Mouse (Mus musculus) CH12.LX (cell line): ENCODE measurements around the gene Olfr1215. TPM values are rescaled to one million over a fixed set of nuclear protein-coding genes. Genes with fewer than 3 reads are reported as not detected.

Experiments used
- DNase-seq: peaks from one replicate; pipeline ENCODE4 v3.0.0-alpha.2; 2013; ENCODE audit errors: extremely low read depth
- H3K27ac ChIP-seq: 2 replicates; pipeline ENCODE4 v1.5.1; 2012; ENCODE audit warnings: low read depth, mild to moderate bottlenecking, control low read depth, moderate library complexity; ENCODE audit not compliant: insufficient read depth
- H3K27me3 ChIP-seq: replicated peaks from 2 replicates; pipeline ENCODE3; 2012; ENCODE audit warnings: inconsistent platforms
- H3K36me3 ChIP-seq, 2 experiments: replicated peaks in 1 of 2; 2 replicates each; pipeline versions ENCODE3 to v1.6.1; 2012; ENCODE audit warnings: inconsistent platforms in 1 of 2, low read length in 1 of 2, mild to moderate bottlenecking in 1 of 2, mixed read lengths in 1 of 2, moderate library complexity in 1 of 2; ENCODE audit not compliant: control insufficient read depth in 1 of 2, insufficient read depth in 1 of 2
- H3K4me1 ChIP-seq, 2 experiments: 2 replicates each; pipeline ENCODE4 v1.6.1; 2012; ENCODE audit warnings: inconsistent platforms in 1 of 2, moderate library complexity in 1 of 2; ENCODE audit not compliant: insufficient read depth in 2 of 2, control insufficient read depth in 1 of 2
- H3K4me2 ChIP-seq: 2 replicates; pipeline ENCODE4 v1.6.1; 2012; ENCODE audit warnings: low read depth, mild to moderate bottlenecking, control low read depth; ENCODE audit not compliant: poor library complexity, insufficient read depth, severe bottlenecking
- H3K4me3 ChIP-seq, 3 experiments: fragments of 150-350 bp in 1 of 3; sonication (generic) in 1 of 3; replicated peaks in 1 of 3; 2 replicates each; pipeline versions ENCODE3 to v1.5.1; 2011 to 2012; ENCODE audit warnings: low read depth in 2 of 3, low read length in 2 of 3, mild to moderate bottlenecking in 2 of 3, moderate library complexity in 2 of 3, control low read depth in 1 of 3, improper control_type of control experiment in 1 of 3, inconsistent platforms in 1 of 3, mixed read lengths in 1 of 3; ENCODE audit not compliant: poor library complexity in 1 of 3
- H3K79me2 ChIP-seq: replicated peaks from 2 replicates; pipeline ENCODE4 v1.6.1; 2012; ENCODE audit warnings: mild to moderate bottlenecking, moderate library complexity; ENCODE audit not compliant: control insufficient read depth, poor library complexity, insufficient read depth, severe bottlenecking; ENCODE audit errors: extremely low read depth
- H3K9ac ChIP-seq: 2 replicates; pipeline ENCODE4 v1.6.1; 2012; ENCODE audit warnings: low read depth, mild to moderate bottlenecking, control low read depth, moderate library complexity; ENCODE audit not compliant: insufficient read depth
- H3K9me3 ChIP-seq: replicated peaks from 2 replicates; pipeline ENCODE3; 2012; ENCODE audit warnings: low read length, inconsistent platforms, mixed read lengths
- CHD1 ChIP-seq: IDR thresholded peaks from 2 replicates; pipeline ENCODE4 v1.6.1; 2012; ENCODE audit warnings: low read depth, low read length, improper control_type of control experiment, inconsistent platforms
- ELF1 ChIP-seq: IDR thresholded peaks from 2 replicates; pipeline ENCODE4 v1.6.1; 2014; ENCODE audit warnings: low read depth, mild to moderate bottlenecking, inconsistent platforms, low read length, improper control_type of control experiment
- EP300 ChIP-seq: IDR thresholded peaks from 2 replicates; pipeline ENCODE4 v1.6.1; 2011; ENCODE audit warnings: low read length, improper control_type of control experiment
- ETS1 ChIP-seq: conservative IDR thresholded peaks from 2 replicates; pipeline ENCODE4 v1.6.1; 2012; ENCODE audit warnings: low read depth, mild to moderate bottlenecking, inconsistent platforms, low read length, improper control_type of control experiment, moderate library complexity
- GABPA ChIP-seq: IDR thresholded peaks from 2 replicates; pipeline ENCODE4 v1.6.1; 2012; ENCODE audit warnings: low read depth, low read length, improper control_type of control experiment, inconsistent platforms; ENCODE audit not compliant: insufficient replicate concordance
- JUND ChIP-seq: conservative IDR thresholded peaks from 2 replicates; pipeline ENCODE4 v1.6.1; 2011; ENCODE audit warnings: low read depth, low read length, improper control_type of control experiment
- MAFK ChIP-seq: IDR thresholded peaks from 2 replicates; pipeline ENCODE4 v1.6.1; 2011; ENCODE audit warnings: low read length, improper control_type of control experiment; ENCODE audit not compliant: insufficient replicate concordance
- MAZ ChIP-seq: IDR thresholded peaks from 2 replicates; pipeline ENCODE4 v1.6.1; 2012; ENCODE audit warnings: low read depth, mild to moderate bottlenecking, inconsistent platforms, low read length, improper control_type of control experiment, moderate library complexity
- MYC ChIP-seq: IDR thresholded peaks from 2 replicates; pipeline ENCODE4 v1.6.1; 2011; ENCODE audit warnings: low read depth, mild to moderate bottlenecking, improper control_type of control experiment, low read length
- NELFE ChIP-seq: IDR thresholded peaks from 2 replicates; pipeline ENCODE4 v1.6.1; 2011; ENCODE audit warnings: low read depth, low read length, improper control_type of control experiment
- NRF1 ChIP-seq: IDR thresholded peaks from 2 replicates; pipeline ENCODE4 v1.6.1; 2014; ENCODE audit warnings: low read depth, mild to moderate bottlenecking, inconsistent platforms, low read length, improper control_type of control experiment, moderate library complexity
- PAX5 ChIP-seq: IDR thresholded peaks from 2 replicates; pipeline ENCODE4 v1.6.1; 2012; ENCODE audit warnings: low read length, inconsistent platforms, mixed read lengths
- POLR2A ChIP-seq: IDR thresholded peaks from 2 replicates; pipeline ENCODE4 v1.6.1; 2011; ENCODE audit warnings: low read depth, mild to moderate bottlenecking, improper control_type of control experiment, low read length
- TBP ChIP-seq: conservative IDR thresholded peaks from 2 replicates; pipeline ENCODE4 v1.6.1; 2011; ENCODE audit warnings: low read depth, low read length, improper control_type of control experiment
- ZKSCAN1 ChIP-seq: IDR thresholded peaks from 2 replicates; pipeline ENCODE4 v1.6.1; 2012; ENCODE audit warnings: low read depth, inconsistent platforms, low read length, improper control_type of control experiment, borderline replicate concordance
- ZMIZ1 ChIP-seq: IDR thresholded peaks from 2 replicates; pipeline ENCODE4 v1.6.1; 2012; ENCODE audit warnings: low read depth, mild to moderate bottlenecking, inconsistent platforms, low read length, improper control_type of control experiment
- ZNF384 ChIP-seq: IDR thresholded peaks from 2 replicates; pipeline ENCODE4 v1.6.1; 2012; ENCODE audit warnings: low read depth, low read length, improper control_type of control experiment, inconsistent platforms
- dilution Hi-C: fragments of 300-500 bp; cut with MboI; formaldehyde crosslinking; loops from 2 replicates; pipeline ENCODE4 v1.14.3; 2020; ENCODE audit warnings: low sequenced_read_pairs; ENCODE audit not compliant: extremely low pct_unique_long_range_greater_than_20kb, extremely low pct_ligation_motif_present
- in situ Hi-C: fragments of 300-500 bp; cut with MboI; formaldehyde crosslinking; loops from 3 replicates; pipeline ENCODE4 v1.14.3; 2019; ENCODE audit warnings: low sequenced_read_pairs, low pct_ligation_motif_present, low pct_unique_long_range_greater_than_20kb, mixed read lengths
- polyA plus RNA-seq: library from polyadenylated mRNA; unstranded; fragments of >175 nt; gene quantifications from 2 replicates; pipeline ENCODE4 v1.2.1, GENCODE M21; 2012; ENCODE audit warnings: low read depth; ENCODE audit not compliant: insufficient read length
- total RNA-seq, 2 experiments: library from RNA; depleted of rRNA; stranded (reverse); fragments of 300-350 nt in 1 of 2; fragments of >200 nt in 1 of 2; gene quantifications; 2 replicates each; pipeline ENCODE4 v1.2.3; 2012 to 2014

The Olfr1215 gene
- total and polyA plus RNA-seq, 3 experiments: not detected

DNA sequence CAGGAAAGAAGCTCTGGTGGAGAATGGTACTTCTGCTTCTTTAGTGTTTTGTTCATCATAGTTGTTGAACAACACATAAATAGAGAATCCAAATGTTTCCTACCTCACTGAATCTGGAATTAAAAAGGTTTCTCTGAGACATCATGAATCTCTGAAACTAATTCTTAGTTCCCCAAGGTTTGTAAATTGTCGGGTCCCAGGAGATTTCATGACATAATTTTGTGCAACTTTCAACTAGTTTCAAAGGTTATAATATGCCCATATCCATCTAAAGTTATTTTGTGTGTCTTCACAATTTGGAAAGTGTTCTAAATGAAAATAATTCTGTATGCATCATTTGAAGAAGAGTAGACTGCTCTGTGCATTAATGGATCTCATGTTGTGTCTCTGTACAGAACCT, 11.5 kb upstream of the Olfr1215 start, which contains the start of gene Olfr1216:
Gene Olfr1216 (minus strand): TSS at position 101 of the 400 bp plus-strand sequence.
- Histone ChIP-seq H3K9me3 (peaks cover 10% of the 10 kb centered on the region), H3K36me3 (no peaks in the 10 kb centered on the region), H3K4me1 (no peaks in the 10 kb centered on the region), H3K4me2 (no peak within 1 kb of the TSS), H3K27ac (no peak within 1 kb of the TSS), H3K9ac (no peak within 1 kb of the TSS), H3K79me2 (no peaks in the 10 kb centered on the region), H3K27me3 (no peaks in the 10 kb centered on the region), H3K4me3 (no peak within 1 kb of the TSS)
- DNase-seq: no peak
- in situ Hi-C loops: no loop called here
- dilution Hi-C loops: no loop called here
- no peak for TF ChIP-seq MAFK

DNA sequence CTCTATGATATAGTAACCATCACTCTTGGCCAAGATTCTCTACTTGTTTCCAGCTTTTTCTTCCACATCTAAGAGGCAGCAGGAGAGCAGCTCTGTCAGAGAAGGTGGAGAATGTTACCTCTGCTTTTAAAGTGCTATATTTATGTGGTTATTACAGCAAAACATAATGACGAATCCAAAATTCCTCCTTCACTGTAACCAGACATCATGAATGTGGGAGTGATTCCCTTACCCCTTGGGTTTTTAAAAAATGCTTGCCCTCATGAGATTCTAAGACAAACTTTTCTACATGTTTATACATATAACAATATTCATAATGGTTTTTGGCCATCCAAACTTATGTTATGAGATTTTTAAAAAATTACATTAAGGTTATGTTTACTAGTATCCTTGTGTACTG, 14.2 kb downstream of the Olfr1215 start, which contains the start of gene Olfr1214:
Gene Olfr1214 (minus strand): TSS at position 101 of the 400 bp plus-strand sequence.
- Histone ChIP-seq H3K9me3 (peaks cover 10% of the 10 kb centered on the region), H3K27me3 (no peaks in the 10 kb centered on the region), H3K4me3 (no peak within 1 kb of the TSS), H3K4me2 (no peak within 1 kb of the TSS), H3K9ac (no peak within 1 kb of the TSS), H3K79me2 (no peaks in the 10 kb centered on the region), H3K27ac (no peak within 1 kb of the TSS), H3K36me3 (no peaks in the 10 kb centered on the region), H3K4me1 (no peaks in the 10 kb centered on the region)
- dilution Hi-C loops (no loop called here), in situ Hi-C loops (no loop called here)
- TF ChIP-seq NRF1: no peak
- TF ChIP-seq NELFE: no peak
- no peak for TF ChIP-seq ZMIZ1
- no peak for TF ChIP-seq JUND
- TF ChIP-seq MAFK: no peak
- DNase-seq: no peak

DNA sequence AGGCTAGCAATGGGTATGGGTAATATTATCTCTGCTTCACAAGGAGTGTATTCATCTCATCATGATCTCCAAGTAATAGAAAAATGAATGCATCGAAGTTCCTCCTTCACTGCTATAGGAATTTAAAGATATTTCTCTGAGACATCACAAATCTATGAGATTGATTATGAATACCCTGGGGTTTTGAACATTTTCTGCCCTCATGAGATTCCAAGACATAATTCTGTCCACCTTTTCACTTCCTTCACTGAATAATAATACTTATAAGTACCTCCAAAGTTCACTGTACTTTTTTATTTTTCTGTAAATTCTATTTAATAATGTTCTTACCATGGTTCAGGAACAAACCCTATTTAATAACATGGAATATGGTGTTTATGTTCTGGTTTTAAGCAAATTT, 26.6 kb downstream of the Olfr1215 start, which contains the start of gene Gm13762:
Gene Gm13762 (minus strand): TSS at position 101 of the 400 bp plus-strand sequence.
- no peak for DNase-seq
- Histone ChIP-seq H3K79me2 (no peaks in the 10 kb centered on the region), H3K4me2 (no peak within 1 kb of the TSS), H3K9me3 (peaks cover 7% of the 10 kb centered on the region), H3K4me3 (no peak within 1 kb of the TSS), H3K27me3 (no peaks in the 10 kb centered on the region), H3K9ac (no peak within 1 kb of the TSS), H3K27ac (no peak within 1 kb of the TSS)
- TF ChIP-seq GABPA (no peak), NELFE (no peak), TBP (no peak), ELF1 (no peak), CHD1 (no peak), PAX5 (no peak), MAZ (no peak), JUND (no peak), ZNF384 (no peak), ETS1 (no peak), ZKSCAN1 (no peak), POLR2A (no peak), ZMIZ1 (no peak), MAFK (no peak), MYC (no peak), EP300 (no peak)
- TF ChIP-seq, all 38 proteins: peak for 0
- Histone ChIP-seq H3K4me1 (no peaks in the 10 kb centered on the region), H3K36me3 (no peaks in the 10 kb centered on the region)
- in situ Hi-C loops: no loop called here
- dilution Hi-C loops: no loop called here
